Mouse (Mus musculus) gastrocnemius, adult 8-10 months (tissue): Measurements from ENCODE around the gene 9230102O04Rik. TPM values are rescaled to one million over a fixed set of nuclear protein-coding genes. Genes with fewer than 3 reads are reported as not detected.

Source experiments
- DNase-seq, 2 experiments: peaks; one replicate each; pipeline ENCODE4 v3.0.0; 2022; ENCODE audit warnings: low spot score in 2 of 2
- total RNA-seq, 4 experiments: library from RNA; stranded (reverse); gene quantifications; 2 replicates each; pipeline ENCODE4 v1.2.4; 2022

9230102O04Rik gene
- total RNA-seq, 4 experiments from 2014 or later, result not detected

DNA sequence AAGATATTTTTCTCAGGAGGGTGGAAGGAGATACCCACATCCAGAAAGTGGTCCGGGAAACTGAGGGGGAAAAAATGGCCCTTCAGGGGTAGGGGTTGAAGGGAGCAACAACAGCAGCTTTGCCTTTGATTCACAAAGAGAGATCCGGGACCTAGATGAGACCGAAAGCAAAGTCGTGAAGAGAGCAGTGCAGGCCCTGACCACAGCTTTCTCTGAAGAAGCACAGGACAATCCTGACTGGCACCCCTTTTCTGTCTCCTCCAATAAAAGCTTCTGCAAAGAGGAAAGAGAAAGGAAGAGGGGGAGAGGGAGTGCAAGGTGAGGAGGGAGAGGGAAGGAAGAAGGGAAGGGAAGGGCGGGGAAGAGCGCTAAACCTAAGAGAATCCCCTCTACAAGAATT is 17.5 kb downstream of the 9230102O04Rik start:
- DNase-seq, result no peak

DNA sequence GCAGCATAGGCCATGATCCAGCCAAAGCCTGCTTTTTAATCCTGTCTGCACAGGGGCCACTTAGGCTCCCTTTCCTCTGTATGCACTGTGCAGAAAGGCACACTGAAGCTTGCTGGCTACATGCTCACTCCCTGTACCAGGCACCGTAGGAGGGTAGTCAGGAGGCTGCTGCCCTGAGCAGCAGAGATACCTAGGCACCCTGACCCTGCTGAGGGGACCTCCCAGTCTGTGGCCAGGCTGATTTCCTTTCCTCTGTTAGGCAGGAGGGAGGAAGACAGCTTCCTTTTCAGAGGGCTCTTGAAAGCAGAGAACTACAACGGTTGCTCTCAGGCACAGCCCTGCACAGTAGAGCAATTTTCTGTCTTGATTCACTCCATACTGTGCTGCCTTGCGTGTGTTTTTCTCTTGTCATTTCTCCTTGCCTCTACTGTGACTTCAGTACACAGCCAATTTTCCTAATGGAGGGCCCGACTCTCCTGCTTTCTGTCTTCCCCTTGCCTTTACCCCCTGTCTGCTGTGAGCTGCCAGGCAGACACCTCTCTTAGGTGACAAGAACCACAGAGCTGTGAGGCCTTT is 18.1 kb downstream of the 9230102O04Rik start:
- DNase-seq, result no peak

DNA sequence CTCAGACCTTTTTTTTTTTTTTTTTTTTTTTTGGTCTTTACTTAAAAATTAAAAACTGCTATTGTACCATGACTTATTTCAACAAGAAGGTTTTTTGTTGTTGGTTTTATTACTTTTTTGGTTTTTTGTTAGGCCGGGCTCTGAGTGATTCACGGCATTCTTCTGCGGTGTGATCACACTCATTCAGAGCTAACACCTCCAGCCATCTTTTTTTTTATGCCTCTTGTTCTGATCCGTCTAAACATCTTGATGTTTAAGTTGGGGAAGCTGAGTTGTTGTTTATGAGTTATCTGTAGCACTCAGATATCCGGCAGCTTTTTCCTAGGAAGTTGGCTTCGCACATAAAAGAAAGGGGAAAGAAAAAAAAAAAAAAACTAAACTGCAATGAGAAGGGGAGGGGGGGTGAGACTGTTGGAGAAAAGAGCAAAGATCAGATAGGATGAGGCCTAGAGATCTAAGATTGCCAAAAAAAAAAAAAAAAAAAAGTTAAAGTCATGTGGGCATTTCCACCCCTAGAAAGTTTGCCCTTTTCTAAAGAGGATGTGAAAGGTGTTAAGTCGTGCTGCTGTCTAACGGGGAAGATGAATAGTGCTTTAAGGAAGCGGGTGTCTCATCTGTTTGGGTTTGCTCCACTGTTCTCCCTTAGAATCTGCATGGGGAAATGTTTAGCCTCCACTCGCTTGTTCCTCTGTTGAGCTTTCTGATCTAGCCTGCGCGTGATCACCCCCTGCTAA is 22.1 kb downstream of the 9230102O04Rik start:
- DNase-seq, result no peak

DNA sequence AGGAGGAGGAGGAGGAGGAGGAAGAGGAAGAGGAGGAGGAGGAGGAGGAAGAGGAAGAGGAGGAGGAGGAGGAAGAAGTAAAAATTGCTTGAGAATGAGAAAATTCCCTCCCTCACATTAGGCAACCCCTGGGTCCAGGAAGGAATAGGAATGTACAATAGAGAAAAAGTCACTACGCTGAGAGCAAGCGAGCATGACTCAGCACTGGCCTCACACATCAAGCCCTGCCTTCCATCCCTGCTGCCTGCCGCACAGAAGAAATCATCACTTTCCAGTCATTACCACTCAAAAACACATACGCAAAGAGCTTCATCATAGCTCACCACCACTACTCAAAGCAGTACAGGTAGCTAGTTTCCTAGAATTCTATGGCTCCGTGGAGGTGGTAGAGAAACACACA is 28.6 kb downstream of the 9230102O04Rik start:
- DNase-seq, result no peak

DNA sequence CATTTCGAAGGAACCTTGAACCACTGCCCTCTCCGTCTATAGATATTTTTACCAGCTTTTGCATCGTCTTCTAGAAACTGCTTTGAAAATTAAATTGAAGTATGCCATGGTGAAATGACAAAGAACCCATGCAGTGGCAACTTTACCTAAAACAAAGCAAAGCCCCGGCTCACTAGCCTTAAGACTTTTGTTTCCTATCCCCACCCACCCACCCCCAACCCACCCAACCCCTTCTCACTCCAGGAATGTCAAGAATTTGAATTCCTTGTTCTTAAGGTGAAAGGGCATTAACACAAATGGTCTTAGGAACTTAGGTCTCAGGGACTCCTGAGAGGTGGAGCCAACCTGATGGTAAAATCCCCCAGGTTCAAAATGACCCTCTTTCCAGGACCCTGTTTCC is 33.5 kb downstream of the 9230102O04Rik start:
- no peak for DNase-seq

DNA sequence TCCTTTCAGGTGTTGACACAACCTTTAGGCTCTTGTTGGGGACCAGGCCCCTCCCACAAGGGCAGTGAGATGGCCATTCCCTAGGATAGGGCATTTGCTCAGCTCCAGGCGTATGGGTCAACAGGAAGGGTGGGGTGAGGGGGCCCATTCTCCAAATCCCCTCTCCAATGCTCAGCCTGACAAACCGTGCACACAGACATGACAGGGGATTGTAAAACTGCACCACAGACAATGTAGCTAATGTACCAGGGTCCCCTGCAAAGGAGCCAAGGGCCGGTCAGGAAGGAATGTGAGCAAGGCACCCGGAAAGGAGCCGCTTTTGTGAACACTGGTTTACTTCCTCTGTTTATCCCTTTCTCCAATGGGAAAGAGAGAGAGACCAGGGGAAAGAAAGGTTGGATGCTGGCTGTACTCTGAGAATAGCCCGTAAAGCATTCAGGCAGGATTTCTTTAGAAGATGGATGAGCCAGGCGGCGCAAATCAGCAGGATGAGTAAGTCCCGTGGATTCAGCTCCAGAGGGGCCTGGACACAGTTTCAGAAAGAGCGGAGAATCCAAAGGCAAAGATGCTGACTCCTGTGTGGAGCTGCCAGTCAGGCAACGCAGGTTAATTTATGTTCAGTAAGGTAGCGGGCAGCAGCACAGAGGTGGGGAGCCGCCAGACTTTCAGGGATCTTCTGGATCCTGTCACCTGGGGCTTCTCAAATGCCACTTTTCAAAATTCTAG is 36.3 kb downstream of the 9230102O04Rik start:
- no peak for DNase-seq

DNA sequence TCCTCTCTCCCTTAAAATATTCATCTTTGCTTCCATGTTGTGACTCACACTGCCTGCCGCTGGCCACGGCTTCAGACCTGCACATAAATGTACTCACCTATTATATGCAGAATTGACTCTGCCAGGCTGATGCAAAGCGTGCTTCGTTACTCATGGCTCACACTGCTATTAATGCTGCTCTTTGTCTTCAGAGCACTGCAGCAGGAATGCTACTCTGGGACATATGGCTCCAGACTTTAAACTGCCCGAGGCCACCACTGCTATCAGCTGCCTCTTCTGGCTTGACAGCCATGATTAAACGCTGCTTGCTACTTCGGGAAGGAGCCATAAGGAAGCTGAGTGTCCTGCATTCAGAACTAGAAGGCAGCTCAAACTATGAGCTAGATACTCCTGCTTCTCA is 54.1 kb downstream of the 9230102O04Rik start:
- no peak for DNase-seq

DNA sequence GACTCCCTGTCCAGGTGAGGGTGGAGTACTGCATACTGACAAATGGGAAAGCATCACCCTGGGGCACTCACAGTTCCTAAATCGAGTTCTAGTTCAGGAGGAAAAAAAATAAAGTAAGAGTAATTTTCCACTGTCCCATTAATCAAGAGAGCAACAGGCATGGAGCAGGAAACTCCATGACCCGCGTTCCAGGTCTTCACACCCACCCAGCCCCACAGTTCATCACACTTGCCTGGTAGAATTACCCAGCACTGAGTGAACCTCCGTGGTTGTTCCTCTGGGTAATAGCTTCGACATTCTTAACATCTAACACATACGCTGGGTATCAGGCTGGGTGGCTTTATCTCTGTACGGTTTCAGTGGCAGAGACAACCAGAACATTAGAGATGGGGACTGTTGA is 55.6 kb downstream of the 9230102O04Rik start:
- DNase-seq, result no peak

Other genes with a start within 250 kb of the 9230102O04Rik start
- gene 4930412O13Rik, start 8.3 kb downstream of the 9230102O04Rik start, total RNA-seq, result not detected
- 1 to 10 TPM in 1 of 4 experiments, under 1 TPM in 2, not detected in 1; 0.24 to 1.1 (median 0.40) TPM for gene Gata3, start 494 bp upstream of the 9230102O04Rik start, total RNA-seq
- gene Taf3, start 159.1 kb upstream of the 9230102O04Rik start, total RNA-seq, result 10 to 100 TPM in 2 of 4 experiments, 1 to 10 TPM in 2; 8.3 to 12.1 (median 10.0) TPM
- 100 to 1,000 TPM; 674 to 779 (median 730) TPM for gene Atp5c1, start 191.0 kb upstream of the 9230102O04Rik start, total RNA-seq
- gene Kin, start 191.1 kb upstream of the 9230102O04Rik start, total RNA-seq, result 1 to 10 TPM; 4.8 to 5.2 (median 4.9) TPM
- under 1 TPM in 2 of 4 experiments, not detected in 2; 0.27 to 0.56 TPM for gene Itih2, start 241.9 kb upstream of the 9230102O04Rik start, total RNA-seq